Mouse (Mus musculus) gastrocnemius, postnatal 10 days (tissue): Measurements from ENCODE around the gene Ift122. TPM values are rescaled to one million over a fixed set of nuclear protein-coding genes. Genes with fewer than 3 reads are reported as not detected.
"Not testable (repeated sequence)": the region's sequence is repeated elsewhere in the genome, so short reads cannot be mapped to it uniquely, and the experiment has no call there.

Source experiments
- DNase-seq: peaks from one replicate; pipeline ENCODE4 v3.0.0; 2021; ENCODE audit warnings: mixed read lengths
- total RNA-seq, 2 experiments: library from RNA; stranded (reverse); gene quantifications; 2 replicates each; pipeline ENCODE4 v1.2.3; 2021

The Ift122 gene
- total RNA-seq, 2 experiments from 2014 or later = 19.3 to 21.9 TPM

GRCm38 (mm10) chr6:115846640-115847411, 6.4 kb upstream of the Ift122 start:
- peak; percentile 60 for DNase-seq

GRCm38 (mm10) chr6:115848598-115849304, 4.5 kb upstream of the Ift122 start:
- DNase-seq = no peak

GRCm38 (mm10) chr6:115852446-115853090, 702 bp upstream of the Ift122 start:
- DNase-seq = no peak

GRCm38 (mm10) chr6:115853985-115854384, 715 bp downstream of the Ift122 start:
- no peak for DNase-seq

GRCm38 (mm10) chr6:115854432-115854831, 1.2 kb downstream of the Ift122 start:
- DNase-seq = no peak

- DNase-seq = no peak
Measured at GRCm38 (mm10) chr6:115855733-115856360, 2.6 kb downstream of the Ift122 start.

- DNase-seq = no peak
Measured at GRCm38 (mm10) chr6:115856361-115856745, 3.1 kb downstream of the Ift122 start.

- no peak for DNase-seq
Measured at GRCm38 (mm10) chr6:115859258-115859657, 6.0 kb downstream of the Ift122 start.

GRCm38 (mm10) chr6:115860027-115860556, 6.8 kb downstream of the Ift122 start:
- DNase-seq = no peak

- no peak for DNase-seq
Measured at GRCm38 (mm10) chr6:115863340-115863841, 10.1 kb downstream of the Ift122 start.

GRCm38 (mm10) chr6:115865246-115865645, 12.0 kb downstream of the Ift122 start:
- DNase-seq = no peak

- not testable (repeated sequence) for DNase-seq
Measured at GRCm38 (mm10) chr6:115867157-115867556, 13.9 kb downstream of the Ift122 start.

- DNase-seq = not testable (repeated sequence)
Measured at GRCm38 (mm10) chr6:115871318-115871717, 18.0 kb downstream of the Ift122 start.

GRCm38 (mm10) chr6:115877239-115877638, 24.0 kb downstream of the Ift122 start:
- DNase-seq = no peak

- DNase-seq = no peak
Measured at GRCm38 (mm10) chr6:115878694-115879093, 25.4 kb downstream of the Ift122 start.

GRCm38 (mm10) chr6:115879736-115880135, 26.5 kb downstream of the Ift122 start:
- DNase-seq = no peak

- no peak for DNase-seq
Measured at GRCm38 (mm10) chr6:115880751-115881150, 27.5 kb downstream of the Ift122 start.

GRCm38 (mm10) chr6:115884018-115884417, 30.7 kb downstream of the Ift122 start:
- DNase-seq = no peak

- DNase-seq = no peak
Measured at GRCm38 (mm10) chr6:115886894-115887293, 33.6 kb downstream of the Ift122 start.

GRCm38 (mm10) chr6:115888296-115888695, 35.0 kb downstream of the Ift122 start:
- no peak for DNase-seq

GRCm38 (mm10) chr6:115890601-115891000, 37.3 kb downstream of the Ift122 start:
- DNase-seq = no peak

- no peak for DNase-seq
Measured at GRCm38 (mm10) chr6:115891061-115891460, 37.8 kb downstream of the Ift122 start.
